Mouse (Mus musculus) Muller cell, postnatal 12 days (primary cell): ENCODE measurements at regions not wholly inside any gene's neighbourhood (a gene's known extent, or its start where the extent isn't known, plus 50 kb on each side); places are given as distances from the start of the nearest gene placed in this dataset.

Experiments
- DNase-seq: peaks from one replicate; pipeline ENCODE4 v3.0.0-alpha.2; 2015; ENCODE audit errors: inconsistent ontology term

DNA sequence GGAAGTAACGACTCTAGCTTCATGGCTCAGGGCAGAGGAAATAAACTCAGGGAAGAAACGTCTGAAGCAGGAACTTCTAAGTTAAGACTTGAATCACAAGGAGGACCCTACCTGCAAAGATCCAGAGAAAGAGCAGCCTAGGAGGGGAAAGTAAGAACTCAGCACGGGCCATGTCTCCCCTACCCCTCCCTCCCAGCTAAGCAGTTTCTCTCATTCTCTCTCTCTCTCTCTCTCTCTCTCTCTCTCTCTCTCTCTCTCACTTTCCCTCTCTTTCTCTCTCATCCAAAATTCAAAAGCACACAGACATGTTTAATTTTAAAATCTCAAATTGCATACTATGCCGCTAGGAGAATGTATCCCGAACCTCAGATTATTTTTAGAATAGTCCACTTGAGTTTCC is 267.3 kb downstream of the Dhx15 start:
- DNase-seq: no peak

DNA sequence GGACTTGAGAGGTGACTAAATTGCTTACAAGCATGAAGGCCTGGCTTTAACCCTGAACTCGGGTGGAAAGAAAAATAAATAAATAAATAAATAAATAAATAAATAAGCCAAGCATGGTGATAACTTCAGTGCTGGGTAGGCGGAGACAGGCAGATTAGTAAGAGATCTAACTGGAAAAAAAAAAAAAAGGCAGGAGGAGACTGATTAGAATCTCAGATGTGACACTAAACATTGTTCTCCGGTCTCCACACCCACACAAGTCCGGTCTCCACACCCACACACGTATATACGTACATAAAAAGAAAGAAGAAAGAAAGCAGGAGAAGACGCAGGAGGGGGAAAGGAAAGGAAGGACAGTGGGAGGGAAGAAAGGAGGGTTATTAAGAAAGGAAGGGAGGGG is 267.8 kb downstream of the Dhx15 start:
- no peak for DNase-seq

- peak; percentile 59 for DNase-seq
Measured at GRCm38 (mm10) chr5:51917812-51918448, 272.4 kb downstream of the Dhx15 start.

- no peak for DNase-seq
Measured at GRCm38 (mm10) chr5:51914731-51915130, 275.6 kb downstream of the Dhx15 start.

DNA sequence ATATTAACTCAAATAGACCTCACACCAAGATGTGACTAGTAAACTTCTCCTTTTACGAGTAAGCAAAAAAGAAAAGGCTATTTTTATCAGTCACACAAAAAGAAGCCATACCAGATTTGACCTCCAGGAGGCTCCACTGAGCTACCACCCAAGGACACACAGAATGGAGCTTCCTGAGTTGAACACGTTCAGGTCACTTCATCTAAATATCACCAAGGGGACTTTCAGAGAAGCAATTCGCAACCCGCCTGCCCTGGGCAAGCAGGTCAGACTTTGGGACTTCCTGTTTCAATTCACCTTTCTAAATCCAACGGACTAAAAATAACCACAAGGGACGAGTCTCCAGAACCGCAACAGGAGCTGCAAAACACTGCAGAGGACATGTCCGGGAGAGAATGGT is 281.5 kb downstream of the Dhx15 start:
- no peak for DNase-seq

DNA sequence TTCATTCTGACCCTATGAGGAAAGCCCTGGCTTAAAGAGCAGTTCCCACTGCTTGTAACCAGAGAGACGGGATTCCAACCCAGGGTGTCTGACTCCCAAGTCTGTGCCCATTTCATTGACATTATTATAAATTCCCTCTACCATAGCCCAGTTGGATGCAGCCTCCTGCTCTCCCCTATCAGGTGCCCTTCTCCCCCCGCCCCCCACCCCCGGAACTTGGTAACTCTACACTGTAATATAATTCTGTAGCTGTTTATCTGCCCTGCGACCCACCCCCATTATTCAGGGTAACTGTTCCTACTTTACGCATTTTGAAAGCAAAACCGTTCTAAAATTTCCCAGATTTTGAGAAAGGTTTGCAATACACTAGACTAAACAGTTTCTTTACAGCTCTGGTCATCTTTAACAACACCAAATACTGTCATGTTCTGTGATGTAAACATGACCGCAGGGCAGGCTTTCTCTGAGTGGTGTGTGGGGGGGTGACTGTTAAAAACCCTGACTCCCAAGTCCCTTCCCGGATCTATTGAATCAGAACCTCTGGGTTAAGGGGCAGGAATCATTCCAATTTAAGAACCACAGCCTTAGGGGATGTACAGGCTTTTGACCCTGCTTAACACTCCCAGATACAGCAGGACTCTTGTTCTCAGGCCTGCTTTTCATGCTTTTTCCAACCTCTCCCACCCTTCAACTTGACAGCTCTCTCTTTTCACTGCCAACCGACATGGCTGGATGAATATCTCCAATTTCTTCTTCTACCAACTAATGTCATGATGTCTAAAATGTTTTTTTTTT is 283.8 kb downstream of the Dhx15 start:
- no peak for DNase-seq

- DNase-seq: no peak
Measured at GRCm38 (mm10) chr5:51894159-51894558, 296.2 kb downstream of the Dhx15 start.

GRCm38 (mm10) chr5:51891341-51891740 is 299.0 kb downstream of the Dhx15 start:
- DNase-seq: no peak

- no peak for DNase-seq
Measured at GRCm38 (mm10) chr5:51888404-51888803, 301.9 kb downstream of the Dhx15 start.

GRCm38 (mm10) chr5:51882594-51882993 is 307.7 kb downstream of the Dhx15 start:
- peak; percentile 29 for DNase-seq

- no peak for DNase-seq
Measured at GRCm38 (mm10) chr5:51882173-51882572, 308.1 kb downstream of the Dhx15 start.

GRCm38 (mm10) chr5:51876846-51877245 is 309.3 kb upstream of the Ppargc1a start:
- no peak for DNase-seq

DNA sequence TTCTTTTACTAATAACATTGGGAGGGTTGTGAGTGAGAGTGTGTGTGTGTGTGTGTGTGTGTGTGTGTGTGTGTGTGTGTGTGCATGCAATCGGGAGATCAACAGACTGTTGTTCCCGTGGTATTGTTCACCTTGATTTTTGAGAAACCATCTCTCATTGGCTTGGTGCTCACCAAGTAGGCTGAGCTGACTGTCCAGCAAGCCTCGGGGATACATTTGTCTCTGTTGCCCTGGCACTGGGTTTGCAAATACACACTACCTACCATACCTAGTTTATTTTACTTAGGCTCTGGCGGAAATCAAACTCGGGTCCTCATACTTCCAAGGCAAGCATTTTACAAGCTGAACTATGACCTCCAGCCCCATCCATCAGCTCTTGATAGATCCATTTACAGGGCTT is 306.0 kb upstream of the Ppargc1a start:
- no peak for DNase-seq

DNA sequence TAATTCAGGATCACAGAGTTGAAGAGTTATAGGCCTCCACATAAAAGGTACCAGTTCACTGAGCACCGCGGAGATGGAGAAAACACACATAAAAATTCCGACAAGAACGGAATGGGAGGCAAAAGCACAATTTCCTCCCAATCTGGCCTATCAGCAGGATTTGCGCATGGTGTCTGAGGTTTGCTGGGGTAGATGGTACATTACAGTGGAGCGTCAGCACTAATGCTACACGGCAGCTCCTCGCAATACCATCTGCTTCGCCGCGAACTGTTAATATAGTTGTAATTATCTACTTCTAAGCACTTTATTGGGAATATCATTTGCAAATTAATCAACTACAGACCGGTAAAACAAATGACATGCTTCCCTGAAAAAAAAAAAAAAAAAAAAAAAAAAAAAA is 304.2 kb upstream of the Ppargc1a start:
- DNase-seq: no peak

GRCm38 (mm10) chr5:51868223-51868713 is 300.7 kb upstream of the Ppargc1a start:
- DNase-seq: no peak

GRCm38 (mm10) chr5:51866002-51866401 is 298.5 kb upstream of the Ppargc1a start:
- DNase-seq: peak; percentile 11

GRCm38 (mm10) chr5:51860496-51860895 is 293.0 kb upstream of the Ppargc1a start:
- no peak for DNase-seq

DNA sequence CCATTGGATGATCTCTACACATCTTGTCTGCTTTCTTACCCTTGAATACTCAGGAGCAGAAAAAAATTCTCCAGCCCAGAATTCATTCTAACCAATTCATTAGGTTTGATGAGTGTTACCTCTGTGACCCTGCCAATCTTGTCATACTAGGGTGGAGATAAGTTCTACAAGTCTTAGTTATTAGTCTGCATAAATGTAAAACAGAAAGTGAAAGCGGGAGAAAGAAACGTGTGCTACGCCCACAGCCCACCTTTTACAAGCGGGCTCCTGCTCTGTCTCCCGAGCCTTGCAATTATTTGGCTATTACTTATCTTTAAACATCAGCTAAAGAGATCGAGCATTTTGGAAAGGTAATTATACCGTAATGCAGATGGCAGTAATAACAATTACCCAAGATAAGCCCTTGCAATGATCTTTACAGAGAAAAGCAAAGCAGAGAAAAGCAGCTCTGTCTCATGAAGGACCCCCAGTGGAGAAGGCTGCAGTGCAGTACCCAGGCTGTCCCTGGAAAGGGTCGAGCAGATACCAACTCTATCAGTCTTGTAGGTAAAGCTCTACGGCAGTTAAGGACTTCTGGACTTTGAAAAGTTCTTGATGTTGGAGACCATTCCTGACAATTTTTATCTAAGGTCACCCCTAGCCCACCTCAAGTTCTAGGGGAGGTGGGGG is 286.1 kb upstream of the Ppargc1a start:
- no peak for DNase-seq

DNA sequence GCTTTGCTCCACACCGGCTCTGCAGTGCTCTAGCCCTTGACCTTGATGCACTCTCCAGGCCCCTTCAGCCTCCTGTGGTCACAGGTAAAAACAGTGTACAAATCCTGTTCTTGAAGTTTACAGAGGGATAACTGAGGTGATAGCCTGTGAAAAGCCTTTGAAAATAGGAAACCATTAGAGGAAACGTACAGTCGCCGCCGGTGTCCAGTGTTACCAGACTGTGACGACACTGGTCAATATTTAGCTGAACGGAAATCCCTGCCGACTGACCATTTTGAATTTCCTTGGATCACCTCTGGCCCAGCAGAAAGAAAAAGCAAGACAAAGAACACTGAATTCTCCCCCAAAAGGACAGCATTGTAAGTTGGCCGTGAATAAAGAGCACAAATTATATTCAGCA is 282.6 kb upstream of the Ppargc1a start:
- DNase-seq: no peak

GRCm38 (mm10) chr5:51849236-51849635 is 281.7 kb upstream of the Ppargc1a start:
- DNase-seq: no peak

- DNase-seq: no peak
Measured at GRCm38 (mm10) chr5:51842189-51842588, 274.7 kb upstream of the Ppargc1a start.

DNA sequence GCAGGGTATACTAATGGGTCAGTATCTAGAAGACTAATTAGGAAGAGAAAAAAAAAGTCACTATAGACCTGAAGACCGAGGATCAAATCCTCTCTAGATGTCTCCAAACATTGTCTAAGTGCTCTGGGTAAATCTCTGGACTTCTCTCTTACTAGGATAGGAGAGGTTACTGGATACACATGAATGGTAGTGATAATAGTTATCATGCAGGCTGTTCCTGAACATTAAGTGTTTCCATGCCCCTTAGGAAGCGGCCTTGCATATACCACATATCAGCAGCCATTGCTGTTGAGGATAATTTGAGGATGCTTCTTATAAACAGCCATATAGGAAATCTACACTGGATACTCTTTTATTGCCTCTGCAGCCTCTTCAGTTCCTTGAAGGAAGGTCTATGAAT is 274.2 kb upstream of the Ppargc1a start:
- no peak for DNase-seq
